ENCODE assay signal across 8 mouse cellular contexts in genomic region chr10:43574956-43575355, GRCm38 (mm10). TPM values are rescaled to one million over a fixed set of nuclear protein-coding genes. Genes with fewer than 3 reads are reported as not detected.
DNase-seq lines count a peak whose midpoint lies in the region; ATAC-seq and TF ChIP-seq lines count a peak whose summit lies in the region.

No protein-coding gene starts in this region.

- WGBS in midbrain, embryonic 10.5 days: 2% methylated on average over 3 of the region's 3 CpGs
- WGBS in midbrain, embryonic 13.5 days: 1% methylated on average over 3 of the region's 3 CpGs
- 0% methylated on average over 3 of the region's 3 CpGs for WGBS in liver, embryonic 11.5 days

- no peaks in the 10 kb centered on the region for H3K36me3 ChIP-seq in midbrain, embryonic 10.5 days
- H3K36me3 ChIP-seq in midbrain, embryonic 13.5 days: no peaks in the 10 kb centered on the region
- H3K36me3 ChIP-seq in liver, embryonic 11.5 days (ENCODE audit: control insufficient read depth, insufficient read depth, low read length): peaks cover 2% of the 10 kb centered on the region; the same call in 1 of the 2 replicates

- peaks cover 5% of the 10 kb centered on the region for H3K9me3 ChIP-seq in midbrain, embryonic 10.5 days (replicated peaks)
- no peaks in the 10 kb centered on the region for H3K9me3 ChIP-seq in midbrain, embryonic 13.5 days
- peaks cover 6% of the 10 kb centered on the region; the same call in 1 of the 2 replicates for H3K9me3 ChIP-seq in liver, embryonic 11.5 days (ENCODE audit: control insufficient read depth, low read length)

- no peak overlapping the region for H3K9ac ChIP-seq in midbrain, embryonic 13.5 days (replicated peaks)
- H3K9ac ChIP-seq in liver, embryonic 11.5 days (ENCODE audit: low read depth, low read length): no peak overlapping the region

- H3K4me3 ChIP-seq in midbrain, embryonic 10.5 days: no peak overlapping the region
- H3K4me3 ChIP-seq in midbrain, embryonic 13.5 days (replicated peaks): no peak overlapping the region
- no peak overlapping the region for H3K4me3 ChIP-seq in bone marrow macrophage, adult 2 months (ENCODE audit: insufficient read depth, low read length)
- H3K4me3 ChIP-seq in liver, embryonic 11.5 days (ENCODE audit: low read depth, low read length): no peak overlapping the region

- no peak overlapping the region for H3K4me2 ChIP-seq in midbrain, embryonic 13.5 days (replicated peaks)
- no peak overlapping the region for H3K4me2 ChIP-seq in liver, embryonic 11.5 days

- TF ChIP-seq POLR2A in bone marrow macrophage, adult 2 months (IDR thresholded peaks at IDR 0.05; ENCODE audit: borderline replicate concordance, low read depth, low read length): no peak

- peaks cover 20% of the 10 kb centered on the region for H3K4me1 ChIP-seq in midbrain, embryonic 10.5 days
- peaks cover 12% of the 10 kb centered on the region for H3K4me1 ChIP-seq in midbrain, embryonic 13.5 days (replicated peaks)
- H3K4me1 ChIP-seq in bone marrow macrophage, adult 2 months (ENCODE audit: control insufficient read depth, insufficient read depth, low read length): no peaks in the 10 kb centered on the region
- H3K4me1 ChIP-seq in liver, embryonic 11.5 days (replicated peaks; ENCODE audit: control insufficient read depth, insufficient read depth, low read length): peaks cover 5% of the 10 kb centered on the region; the same call in 1 of the 2 replicates

- no peak overlapping the region for H3K27ac ChIP-seq in midbrain, embryonic 10.5 days (replicated peaks)
- no peak overlapping the region for H3K27ac ChIP-seq in midbrain, embryonic 13.5 days
- H3K27ac ChIP-seq in bone marrow macrophage, adult 2 months (ENCODE audit: insufficient read depth, low read depth, low read length): no peak overlapping the region
- no peak overlapping the region for H3K27ac ChIP-seq in liver, embryonic 11.5 days (ENCODE audit: low read depth, low read length)

- H3K27me3 ChIP-seq in midbrain, embryonic 10.5 days (ENCODE audit: low read depth, poor library complexity, severe bottlenecking): peaks cover 21% of the 10 kb centered on the region
- H3K27me3 ChIP-seq in midbrain, embryonic 13.5 days: peaks cover 22% of the 10 kb centered on the region
- peaks cover 3% of the 10 kb centered on the region; the same call in 1 of the 2 replicates for H3K27me3 ChIP-seq in liver, embryonic 11.5 days (replicated peaks; ENCODE audit: control insufficient read depth, insufficient read depth, low read length)

- peak; percentile 81 for TF ChIP-seq CTCF in bone marrow macrophage, adult 2 months (IDR thresholded peaks at IDR 0.05; ENCODE audit: low read depth, low read length)

- no peak for ATAC-seq in midbrain, embryonic 13.5 days
- 0 out of 2 replicates have a peak, but pooled peaks have one; percentile 29 for ATAC-seq in erythroblast, adult 5-6 weeks (replicated peaks; ENCODE audit: low FRiP score, poor library complexity, severe bottlenecking)
- ATAC-seq in liver, embryonic 11.5 days (replicated peaks; ENCODE audit: low FRiP score): no peak

- DNase-seq in midbrain, embryonic 10.5 days (ENCODE audit: low spot score): peak; percentile 77
- DNase-seq in kidney, adult 9 months: peak; percentile 89
- peak; percentile 74 for DNase-seq in liver, embryonic 11.5 days (ENCODE audit: low spot score)
- peak; percentile 71 for DNase-seq in right cerebral cortex, adult 18-20 months
- DNase-seq in urinary bladder, adult 2 months (ENCODE audit: low spot score): peak; percentile 55

RNA-seq across cellular contexts. Expression of gene Cd24a, which starts 3.1 kb away (rescaled TPM):
- 269 and 314 TPM in 2 replicates for polyA plus RNA-seq in midbrain, embryonic 10.5 days (2016; fragmentation: Nextera tagmentation; extraction: Ambion mirVana)
- polyA plus RNA-seq in midbrain, embryonic 13.5 days (2015; fragmentation: Nextera tagmentation; extraction: Ambion mirVana): 921 and 994 TPM in 2 replicates
- 1.9 and 2.6 TPM in 2 replicates for polyA plus RNA-seq in bone marrow macrophage, adult 2 months (2012; ENCODE audit: insufficient read depth, insufficient read length, missing spikeins)
- total RNA-seq in erythroblast, adult 5-6 weeks (2015; ENCODE audit: low replicate concordance): 3,214 and 3,327 TPM in 2 replicates
- 4,146 and 5,406 TPM in 2 replicates for total RNA-seq in erythroblast, adult 5-6 weeks (2017; ENCODE audit: low replicate concordance)
- polyA plus RNA-seq in liver, embryonic 11.5 days (2014; fragmentation: Nextera tagmentation; extraction: Ambion mirVana): 420 and 459 TPM in 2 replicates
- polyA plus RNA-seq in urinary bladder, adult 2 months (2012; rRNA removed): 112 and 114 TPM in 2 replicates

RNA-seq across cellular contexts. Expression of gene 1700021F05Rik, which starts 34.2 kb away (rescaled TPM):
- polyA plus RNA-seq in midbrain, embryonic 10.5 days (2016; fragmentation: Nextera tagmentation; extraction: Ambion mirVana): 66.7 and 67.4 TPM in 2 replicates
- 68.4 and 70.7 TPM in 2 replicates for polyA plus RNA-seq in midbrain, embryonic 13.5 days (2015; fragmentation: Nextera tagmentation; extraction: Ambion mirVana)
- polyA plus RNA-seq in bone marrow macrophage, adult 2 months (2012; ENCODE audit: insufficient read depth, insufficient read length, missing spikeins): 29.8 and 39.4 TPM in 2 replicates
- total RNA-seq in erythroblast, adult 5-6 weeks (2015; ENCODE audit: low replicate concordance): 5.6 and 15.4 TPM in 2 replicates
- 8.9 and 11.0 TPM in 2 replicates for total RNA-seq in erythroblast, adult 5-6 weeks (2017; ENCODE audit: low replicate concordance)
- polyA plus RNA-seq in liver, embryonic 11.5 days (2014; fragmentation: Nextera tagmentation; extraction: Ambion mirVana): 79.5 and 80.7 TPM in 2 replicates
- polyA plus RNA-seq in urinary bladder, adult 2 months (2012; rRNA removed): 21.4 and 27.3 TPM in 2 replicates

RNA-seq across cellular contexts. Expression of gene Gm9803, which starts 51.1 kb away (rescaled TPM):
- 13.9 and 16.8 TPM in 2 replicates for polyA plus RNA-seq in midbrain, embryonic 10.5 days (2016; fragmentation: Nextera tagmentation; extraction: Ambion mirVana)
- polyA plus RNA-seq in midbrain, embryonic 13.5 days (2015; fragmentation: Nextera tagmentation; extraction: Ambion mirVana): 29.1 and 30.9 TPM in 2 replicates
- 11.0 and 18.4 TPM in 2 replicates for polyA plus RNA-seq in bone marrow macrophage, adult 2 months (2012; ENCODE audit: insufficient read depth, insufficient read length, missing spikeins)
- 12.9 and 13.4 TPM in 2 replicates for total RNA-seq in erythroblast, adult 5-6 weeks (2015; ENCODE audit: low replicate concordance)
- 1.3 and 3.3 TPM in 2 replicates for total RNA-seq in erythroblast, adult 5-6 weeks (2017; ENCODE audit: low replicate concordance)
- 10.3 and 11.6 TPM in 2 replicates for polyA plus RNA-seq in liver, embryonic 11.5 days (2014; fragmentation: Nextera tagmentation; extraction: Ambion mirVana)
- 13.1 and 16.7 TPM in 2 replicates for polyA plus RNA-seq in urinary bladder, adult 2 months (2012; rRNA removed)

Comparison
In these comparisons a context has a peak if more than half of its experiments do, and no peak if none do; other contexts are left out.
1. RNA of gene Cd24a, which starts 3.1 kb away (polyA plus RNA-seq): 921 to 994 TPM in midbrain, embryonic 13.5 days, 420 to 459 TPM in liver, embryonic 11.5 days, 269 to 314 TPM in midbrain, embryonic 10.5 days and 112 to 114 TPM in urinary bladder, adult 2 months; 1.9 to 2.6 TPM in bone marrow macrophage, adult 2 months; every median in the first group is over 10 times any median in the second.
2. Peak in every context shown above with its lines, with median percentiles within 50 percentile points of each other: DNase-seq.